Mouse (Mus musculus): ENCODE results near the gene C2cd5. TPM values are rescaled to one million over a fixed set of nuclear protein-coding genes. Genes with fewer than 3 reads are reported as not detected.

Gene C2cd5
- polyA plus RNA-seq, 1 experiment from 2014 or later, result 44.2 TPM

DNA sequence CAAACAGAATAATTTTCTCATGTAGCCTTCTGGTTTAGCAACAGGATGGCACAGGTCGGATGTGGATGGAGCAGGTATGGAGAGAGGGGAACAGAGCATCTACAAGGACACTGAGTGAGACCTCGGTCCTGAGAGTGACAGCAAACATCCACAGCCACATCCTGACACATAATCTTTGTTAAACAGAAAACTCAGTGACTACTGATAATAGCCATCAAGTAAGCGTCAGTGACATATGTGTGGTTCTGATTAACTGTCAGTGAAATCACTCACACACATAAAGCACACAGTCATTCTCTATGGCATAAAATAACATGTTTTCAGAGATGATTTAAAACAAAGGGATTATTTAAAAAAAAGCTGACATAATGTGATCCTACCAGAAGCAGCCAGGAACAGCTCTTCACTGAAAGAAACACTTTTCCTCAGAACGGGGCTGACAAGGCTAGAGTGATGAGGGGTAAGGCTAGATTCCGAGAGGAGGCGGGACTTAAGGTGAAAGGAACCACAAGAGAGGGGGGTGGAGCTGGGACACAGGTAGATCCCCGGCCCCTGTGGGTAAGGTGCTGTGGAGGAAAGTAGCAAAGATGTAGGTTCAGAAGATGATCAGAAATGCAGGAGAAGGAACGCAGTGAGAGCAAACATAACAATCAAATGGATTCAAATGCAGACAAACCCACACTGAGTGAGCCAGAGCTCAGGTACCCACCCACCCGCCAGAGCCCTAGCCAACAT lies 31.6 kb downstream of the C2cd5 start:
- H3K36me3 ChIP-seq, result peaks cover 43% of the 10 kb centered on the region
- no peak for ATAC-seq (ENCODE audit: low read depth)
- H3K4me2 ChIP-seq, result no peak overlapping the region
- no peak overlapping the region for H3K27ac ChIP-seq (replicated peaks)
- H3K9ac ChIP-seq, result no peak overlapping the region
- H3K9me3 ChIP-seq, result no peaks in the 10 kb centered on the region
- no peak overlapping the region for H3K4me3 ChIP-seq
- no peaks in the 10 kb centered on the region for H3K4me1 ChIP-seq (replicated peaks)
- WGBS, result 78% methylated on average over 9 of the region's 9 CpGs
- H3K27me3 ChIP-seq, result no peaks in the 10 kb centered on the region

DNA sequence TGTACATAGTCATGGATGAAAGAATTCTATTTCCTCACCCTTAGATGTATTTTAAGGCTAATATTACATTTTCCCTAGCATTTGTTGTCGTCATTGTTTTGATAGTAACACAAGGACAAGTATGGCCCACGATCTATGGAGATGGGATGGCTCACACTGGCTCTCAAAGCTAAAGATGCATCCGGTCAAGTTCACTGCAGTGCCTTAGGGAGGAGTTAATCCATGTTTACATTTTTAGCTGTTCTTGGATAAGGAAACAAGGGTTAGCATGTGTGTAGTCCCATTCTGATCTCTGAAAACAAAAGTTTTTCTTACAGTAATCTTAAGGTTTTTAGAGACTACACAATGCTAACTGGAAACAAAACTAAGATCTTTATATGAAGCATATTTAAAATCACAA lies 32.3 kb downstream of the C2cd5 start:
- peaks cover 41% of the 10 kb centered on the region for H3K36me3 ChIP-seq
- no peaks in the 10 kb centered on the region for H3K9me3 ChIP-seq
- no peak overlapping the region for H3K27ac ChIP-seq (replicated peaks)
- H3K4me3 ChIP-seq, result no peak overlapping the region
- no peak overlapping the region for H3K4me2 ChIP-seq
- 86% methylated on average over 3 of the region's 3 CpGs for WGBS
- no peak for ATAC-seq (ENCODE audit: low read depth)
- no peaks in the 10 kb centered on the region for H3K27me3 ChIP-seq
- H3K9ac ChIP-seq, result no peak overlapping the region
- H3K4me1 ChIP-seq (replicated peaks), result no peaks in the 10 kb centered on the region

DNA sequence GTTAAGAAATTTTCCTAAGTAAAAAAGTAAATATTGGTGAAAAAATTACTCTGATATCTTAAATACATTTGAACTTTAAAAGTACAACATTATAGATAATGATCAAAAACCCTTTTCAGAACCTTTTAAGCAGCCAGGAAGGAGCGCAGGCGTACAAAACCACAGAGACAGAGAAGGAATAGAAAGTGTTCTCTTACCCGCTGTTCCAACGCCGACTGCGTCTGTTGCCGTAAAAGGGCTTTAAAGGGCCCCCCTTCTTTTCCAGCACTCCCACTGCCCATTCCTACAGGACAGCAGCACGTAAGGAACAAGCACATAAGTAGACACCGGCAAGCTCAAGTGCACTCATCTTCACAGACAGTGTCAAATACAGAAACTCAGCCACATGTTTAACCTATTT lies 33.1 kb downstream of the C2cd5 start:
- Histone ChIP-seq H3K27me3 (no peaks in the 10 kb centered on the region), H3K4me1 (replicated peaks) (no peaks in the 10 kb centered on the region), H3K36me3 (peaks cover 41% of the 10 kb centered on the region), H3K9me3 (no peaks in the 10 kb centered on the region), H3K9ac (no peak overlapping the region), H3K27ac (replicated peaks) (no peak overlapping the region), H3K4me2 (no peak overlapping the region), H3K4me3 (no peak overlapping the region)
- WGBS, result 83% methylated on average over 9 of the region's 9 CpGs
- no peak for ATAC-seq (ENCODE audit: low read depth)

DNA sequence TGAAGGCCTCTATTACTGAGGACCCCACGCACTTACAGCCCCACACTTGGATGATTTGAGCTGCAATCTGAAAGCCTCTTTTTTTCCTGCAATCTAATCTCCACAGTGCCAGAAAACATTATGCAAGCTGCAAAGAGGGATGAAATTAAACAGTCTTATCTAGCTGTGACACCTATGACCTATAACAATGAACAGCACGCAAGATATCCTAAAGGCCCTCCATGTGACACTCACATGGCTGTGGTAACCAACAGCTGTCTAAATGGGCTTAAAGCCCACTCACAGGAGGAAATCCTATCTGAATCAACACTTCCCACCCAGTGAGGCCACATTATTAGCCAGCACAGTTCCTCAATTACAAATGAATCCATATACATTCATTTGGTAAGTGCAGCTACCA lies 35.9 kb downstream of the C2cd5 start:
- Histone ChIP-seq H3K36me3 (peaks cover 33% of the 10 kb centered on the region), H3K4me2 (no peak overlapping the region), H3K4me3 (no peak overlapping the region), H3K9ac (no peak overlapping the region), H3K27me3 (no peaks in the 10 kb centered on the region), H3K9me3 (no peaks in the 10 kb centered on the region), H3K27ac (replicated peaks) (no peak overlapping the region), H3K4me1 (replicated peaks) (no peaks in the 10 kb centered on the region)
- 84% methylated on average over 2 of the region's 2 CpGs for WGBS
- ATAC-seq (ENCODE audit: low read depth), result no peak

DNA sequence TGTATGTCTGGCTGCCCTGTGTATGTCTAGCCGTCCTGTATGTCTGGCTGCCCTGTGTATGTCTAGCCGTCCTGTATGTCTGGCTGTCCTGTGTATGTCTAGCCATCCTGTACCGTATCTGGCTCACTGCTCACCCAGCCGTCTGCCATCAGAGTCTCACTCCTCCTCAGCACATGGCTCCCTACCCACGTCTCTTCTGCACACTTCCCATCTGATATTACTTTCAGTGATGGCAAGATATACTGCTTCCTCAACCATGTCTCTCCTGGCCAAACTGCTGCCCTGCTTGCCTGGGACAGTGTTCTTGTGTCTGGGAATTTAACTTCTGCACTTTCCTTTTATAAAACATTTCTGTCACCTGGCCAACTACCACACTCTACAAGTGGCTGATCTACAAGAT lies 42.3 kb downstream of the C2cd5 start:
- Histone ChIP-seq H3K27ac (replicated peaks) (no peak overlapping the region), H3K27me3 (no peaks in the 10 kb centered on the region), H3K9me3 (no peaks in the 10 kb centered on the region), H3K9ac (no peak overlapping the region), H3K36me3 (peaks cover 32% of the 10 kb centered on the region), H3K4me1 (replicated peaks) (no peaks in the 10 kb centered on the region), H3K4me3 (no peak overlapping the region), H3K4me2 (no peak overlapping the region)
- 95% methylated on average over 5 of the region's 5 CpGs for WGBS
- ATAC-seq (ENCODE audit: low read depth), result no peak

DNA sequence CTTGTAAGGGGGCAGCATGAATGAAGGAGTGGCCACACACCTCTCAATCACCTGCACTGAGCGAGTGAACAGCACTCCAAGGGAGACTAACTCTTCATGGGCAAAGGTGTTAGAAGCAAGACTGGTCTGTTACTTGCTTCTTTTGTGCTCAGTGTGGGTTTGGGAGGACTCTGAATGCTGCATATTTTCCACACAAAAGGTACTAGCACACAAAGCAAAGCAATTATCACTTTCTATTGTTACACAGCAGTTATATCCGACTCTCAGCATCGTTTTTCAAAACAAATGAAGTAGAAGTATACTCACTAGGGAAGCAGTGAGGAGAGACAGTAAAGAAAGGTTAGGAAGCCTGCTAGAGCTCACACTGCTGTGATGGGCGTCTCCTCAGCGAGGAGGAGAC lies 48.4 kb downstream of the C2cd5 start:
- H3K27me3 ChIP-seq, result no peaks in the 10 kb centered on the region
- H3K36me3 ChIP-seq, result peaks cover 64% of the 10 kb centered on the region
- H3K4me1 ChIP-seq (replicated peaks), result no peaks in the 10 kb centered on the region
- H3K4me2 ChIP-seq, result no peak overlapping the region
- H3K9ac ChIP-seq, result no peak overlapping the region
- no peak for ATAC-seq (ENCODE audit: low read depth)
- H3K4me3 ChIP-seq, result no peak overlapping the region
- no peak overlapping the region for H3K27ac ChIP-seq (replicated peaks)
- 80% methylated on average over 5 of the region's 5 CpGs for WGBS
- no peaks in the 10 kb centered on the region for H3K9me3 ChIP-seq

DNA sequence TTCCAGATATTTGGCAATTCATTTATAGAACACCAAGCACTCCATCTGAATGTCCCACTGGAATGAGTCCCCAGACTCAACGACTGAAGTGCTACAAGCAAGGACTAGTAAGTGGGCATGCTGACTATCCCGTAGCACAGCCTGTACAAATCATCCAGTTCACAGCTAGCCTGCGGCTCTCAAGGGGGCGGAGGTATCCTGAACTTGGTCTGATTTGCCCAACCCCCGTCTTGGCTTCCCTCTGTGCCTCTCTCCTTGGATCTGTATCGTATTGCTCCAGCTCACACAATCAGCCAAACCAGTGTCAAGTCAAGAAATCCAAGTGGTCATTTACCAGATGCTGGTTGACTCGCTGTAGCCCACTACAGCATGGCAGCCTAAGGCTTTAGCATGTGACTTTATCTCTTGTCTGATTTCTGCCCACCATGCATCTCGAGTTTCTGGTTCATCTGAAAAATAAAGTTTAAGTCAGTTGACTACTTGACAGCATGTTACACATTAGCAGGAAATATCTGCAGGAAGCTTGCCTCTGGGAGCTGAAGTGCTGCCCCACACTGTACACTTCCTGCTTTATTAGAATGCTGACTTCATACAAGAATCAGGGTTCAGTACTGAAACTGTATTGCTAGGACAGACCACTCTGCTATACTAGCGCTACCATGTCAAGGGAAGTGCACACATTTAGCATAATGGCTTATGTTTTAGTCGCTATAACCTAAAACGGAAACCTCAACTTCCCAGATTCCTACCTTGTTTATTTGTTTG lies 50.0 kb downstream of the C2cd5 start:
- H3K36me3 ChIP-seq, result peaks cover 64% of the 10 kb centered on the region

DNA sequence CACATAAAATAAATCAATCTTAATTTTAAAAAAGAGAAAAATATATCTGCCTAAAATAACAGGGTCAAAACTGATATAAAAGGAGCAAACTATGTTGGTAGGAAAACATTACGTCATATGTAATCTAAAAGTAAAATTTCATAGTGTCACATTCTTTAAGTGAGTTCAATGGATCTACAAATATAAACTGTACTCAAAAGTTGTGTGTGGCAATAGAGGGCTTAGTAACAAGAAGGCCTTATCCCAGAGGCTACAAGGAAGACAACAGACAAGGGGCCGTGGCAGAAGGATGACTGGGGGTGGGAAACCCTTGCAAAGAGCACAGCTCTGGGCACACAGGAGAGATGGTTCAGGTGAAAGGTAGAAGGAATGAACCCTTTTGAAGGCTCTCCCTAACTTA lies 50.8 kb downstream of the C2cd5 start:
- no peaks in the 10 kb centered on the region for H3K9me3 ChIP-seq
- H3K9ac ChIP-seq, result no peak overlapping the region
- WGBS, result 97% methylated on average over 2 of the region's 2 CpGs
- H3K36me3 ChIP-seq, result peaks cover 59% of the 10 kb centered on the region
- H3K4me3 ChIP-seq, result no peak overlapping the region
- ATAC-seq (ENCODE audit: low read depth), result no peak
- H3K4me2 ChIP-seq, result no peak overlapping the region
- no peaks in the 10 kb centered on the region for H3K4me1 ChIP-seq (replicated peaks)
- no peak overlapping the region for H3K27ac ChIP-seq (replicated peaks)
- no peaks in the 10 kb centered on the region for H3K27me3 ChIP-seq

More for the DNA sequence above, 50.0 kb downstream of the C2cd5 start:
- H3K9ac ChIP-seq, result no peak overlapping the region
- H3K4me3 ChIP-seq, result no peak overlapping the region
- 85% methylated on average over 11 of the region's 11 CpGs for WGBS
- no peaks in the 10 kb centered on the region for H3K9me3 ChIP-seq
- ATAC-seq (ENCODE audit: low read depth), result no peak
- no peaks in the 10 kb centered on the region for H3K27me3 ChIP-seq
- no peaks in the 10 kb centered on the region for H3K4me1 ChIP-seq (replicated peaks)
- no peak overlapping the region for H3K4me2 ChIP-seq
- 0 out of 2 replicates have a peak overlapping the region, but pooled peaks have one; percentile 3 for H3K27ac ChIP-seq (replicated peaks)

DNA sequence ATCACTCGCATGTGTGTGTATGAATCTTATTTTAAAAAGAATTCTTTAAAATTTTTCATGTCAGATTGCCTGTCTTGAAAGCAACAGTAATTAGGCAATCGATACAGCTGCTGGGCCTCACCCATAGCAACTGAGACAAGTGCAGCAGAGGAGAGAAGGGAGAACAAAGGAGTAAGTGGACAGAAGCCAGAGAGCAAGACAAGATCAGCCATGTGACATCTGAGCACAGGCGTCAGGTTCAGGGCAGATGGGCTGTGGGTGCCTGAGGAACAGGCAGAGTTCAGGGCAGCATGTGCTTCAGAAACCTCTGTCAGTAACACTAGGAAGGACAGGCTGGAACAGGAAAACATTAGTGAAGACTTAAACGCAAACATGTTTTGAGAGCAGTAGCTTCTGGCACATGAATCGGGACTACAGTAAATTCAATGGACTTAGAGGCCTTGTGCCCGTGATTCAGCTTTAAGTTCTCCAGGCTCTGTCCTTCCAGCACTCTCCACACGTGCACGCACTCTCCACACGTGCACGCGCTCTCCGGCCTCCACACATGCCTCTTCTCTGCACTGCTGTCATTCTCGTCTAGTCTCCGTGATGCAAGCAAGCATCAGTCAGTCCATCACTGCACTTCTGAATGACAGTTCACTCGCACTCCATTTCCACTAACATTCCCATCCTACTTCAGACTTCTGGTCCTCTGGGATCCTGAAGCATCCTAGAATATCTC lies 52.2 kb downstream of the C2cd5 start:
- no peaks in the 10 kb centered on the region for H3K4me1 ChIP-seq (replicated peaks)
- H3K36me3 ChIP-seq, result peaks cover 53% of the 10 kb centered on the region
- H3K4me2 ChIP-seq, result no peak overlapping the region
- no peak overlapping the region for H3K4me3 ChIP-seq
- H3K9me3 ChIP-seq, result no peaks in the 10 kb centered on the region
- H3K27ac ChIP-seq (replicated peaks), result 0 out of 2 replicates have a peak overlapping the region, but pooled peaks have one; percentile 0
- H3K9ac ChIP-seq, result no peak overlapping the region
- H3K27me3 ChIP-seq, result no peaks in the 10 kb centered on the region
- 84% methylated on average over 15 of the region's 15 CpGs for WGBS
- no peak for ATAC-seq (ENCODE audit: low read depth)

DNA sequence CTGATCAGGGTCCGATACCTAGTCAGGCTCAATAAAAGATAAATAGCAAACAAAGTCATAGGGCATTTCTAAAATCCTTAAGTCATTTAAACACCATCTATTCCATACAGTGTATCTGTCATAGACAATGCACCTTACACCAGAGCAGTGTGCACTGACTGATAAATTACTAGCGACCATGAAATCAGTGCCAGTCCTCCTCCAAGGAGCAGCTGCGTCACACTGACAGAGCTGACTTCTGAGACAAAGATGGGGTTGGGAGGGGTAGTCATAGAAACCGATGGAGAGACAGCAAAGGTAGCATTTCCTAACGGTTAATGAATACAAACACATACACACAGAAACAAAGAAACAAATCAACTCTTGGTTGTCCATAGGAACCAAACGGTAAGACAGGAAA lies 58.4 kb downstream of the C2cd5 start:
- H3K36me3 ChIP-seq, result peaks cover 66% of the 10 kb centered on the region
- 50% methylated on average over 6 of the region's 6 CpGs for WGBS
- H3K9ac ChIP-seq, result no peak overlapping the region
- no peak overlapping the region for H3K4me2 ChIP-seq
- ATAC-seq (ENCODE audit: low read depth), result peak; percentile 50; the same call in 1 of the 2 replicates
- H3K9me3 ChIP-seq, result no peaks in the 10 kb centered on the region
- no peak overlapping the region for H3K27ac ChIP-seq (replicated peaks)
- peaks cover 10% of the 10 kb centered on the region; the same call in 1 of the 2 replicates for H3K4me1 ChIP-seq (replicated peaks)
- no peaks in the 10 kb centered on the region for H3K27me3 ChIP-seq
- no peak overlapping the region for H3K4me3 ChIP-seq

DNA sequence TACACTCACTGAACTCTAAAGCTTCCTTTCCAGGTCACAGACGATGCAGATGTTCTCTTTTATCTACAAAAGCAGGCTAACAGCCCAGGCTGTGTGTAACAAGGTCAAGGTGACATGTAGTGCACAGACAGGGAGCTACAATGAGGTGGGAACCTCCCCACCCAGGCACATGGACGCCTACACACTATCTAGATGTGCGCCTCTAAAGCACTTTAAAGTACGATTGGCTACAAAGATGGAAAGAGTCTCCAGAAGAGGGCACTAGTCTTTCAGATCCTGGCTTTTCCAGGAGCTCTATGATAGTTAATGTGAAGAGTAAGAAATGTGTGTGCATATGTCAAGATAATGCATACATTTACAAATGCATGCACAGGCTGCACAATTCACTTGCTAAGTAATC lies 64.7 kb downstream of the C2cd5 start:
- 74% methylated on average over 4 of the region's 4 CpGs for whole genome bisulfite sequencing
- Histone ChIP-seq H3K27ac (replicated peaks) (no peak overlapping the region), H3K36me3 (peaks cover 89% of the 10 kb centered on the region), H3K27me3 (no peaks in the 10 kb centered on the region), H3K9ac (no peak overlapping the region), H3K4me1 (replicated peaks) (no peaks in the 10 kb centered on the region), H3K9me3 (no peaks in the 10 kb centered on the region), H3K4me3 (no peak overlapping the region), H3K4me2 (no peak overlapping the region)
- no peak for ATAC-seq (ENCODE audit: low read depth)

DNA sequence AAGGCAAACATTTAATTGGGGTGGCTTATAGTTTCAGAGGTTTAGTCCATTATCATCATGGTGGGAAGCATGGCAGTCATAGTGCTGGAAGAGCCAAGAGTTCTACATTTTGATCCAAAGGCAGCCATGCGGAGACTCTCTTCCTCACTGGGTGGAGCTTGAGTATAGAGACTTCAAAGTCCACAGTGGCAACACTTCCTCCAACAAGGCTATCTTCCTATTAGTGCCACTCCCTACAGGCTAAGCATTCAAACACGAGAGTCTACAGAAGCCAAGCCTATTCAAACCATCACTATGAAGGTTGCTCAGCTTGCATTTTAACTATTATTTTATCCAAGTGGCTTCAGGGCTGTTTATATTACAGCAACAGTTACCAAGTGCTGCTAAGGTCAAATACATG lies 65.4 kb downstream of the C2cd5 start:
- Histone ChIP-seq H3K4me2 (no peak overlapping the region), H3K27me3 (no peaks in the 10 kb centered on the region), H3K27ac (replicated peaks) (no peak overlapping the region), H3K9me3 (no peaks in the 10 kb centered on the region), H3K9ac (no peak overlapping the region), H3K36me3 (peaks cover 91% of the 10 kb centered on the region), H3K4me3 (no peak overlapping the region), H3K4me1 (replicated peaks) (no peaks in the 10 kb centered on the region)
- WGBS, result 96% methylated on average over 2 of the region's 2 CpGs
- no peak for ATAC-seq (ENCODE audit: low read depth)

Data from neural tube, embryonic 13.5 days (tissue).